ENCODE assay signal across 16 mouse cellular contexts in the genomic region with DNA sequence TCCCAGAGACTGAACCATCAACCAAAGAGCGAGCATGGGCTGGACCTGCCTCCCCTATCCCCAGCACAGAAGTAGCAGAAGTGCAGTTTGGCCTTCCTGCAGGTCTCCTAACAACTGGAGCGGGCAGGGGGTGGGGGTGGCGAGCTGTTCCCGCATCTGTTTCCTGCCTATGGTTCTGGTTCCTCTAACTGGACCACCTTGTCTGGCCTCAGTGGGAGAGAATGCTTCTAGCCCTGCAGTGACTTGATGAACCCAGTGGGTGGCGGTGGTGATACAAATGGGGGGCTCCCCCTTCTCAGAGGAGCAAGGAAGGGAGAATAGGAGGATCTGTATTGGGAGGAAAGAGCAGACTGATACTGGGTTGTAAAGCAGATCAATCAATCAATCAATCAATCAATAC.
DNase-seq lines count a peak whose midpoint lies in the region; ATAC-seq and TF ChIP-seq lines count a peak whose summit lies in the region.
"Had no signal": no experiment of that assay in that cellular context is flagged by ENCODE, and none has a peak within 500 bp of the region (broad histone marks: within the 10 kb centered on the region; RNA-seq: fewer than 3 reads in every experiment).

No protein-coding gene starts in this region.

- peak; percentile 69 for ATAC-seq in common myeloid progenitor, adult 5-6 weeks (replicated peaks; ENCODE audit: low read depth, poor library complexity, severe bottlenecking)
- ATAC-seq: forebrain, embryonic 13.5 days; intestine, embryonic 16.5 days had no signal

- intact Hi-C loops in left cerebral cortex, postnatal 4 days (cut with DNase I): no loop called here
- intact Hi-C loops in left cerebral cortex, postnatal 36 days (cut with DNase I): no loop called here

- no peaks in the 10 kb centered on the region for H3K27me3 ChIP-seq in E14TG2a.4 (ENCODE audit: insufficient read depth, low read length)
- H3K27me3 ChIP-seq: embryonic facial prominence, embryonic 15.5 days; forebrain, embryonic 13.5 days; heart, embryonic 12.5 days; limb, embryonic 15.5 days had no signal

- H3K4me1 ChIP-seq in E14TG2a.4 (replicated peaks; ENCODE audit: low read depth, low read length): no peaks in the 10 kb centered on the region; the same call in 1 of the 2 replicates
- H3K4me1 ChIP-seq: embryonic facial prominence, embryonic 15.5 days; forebrain, embryonic 13.5 days; heart, embryonic 12.5 days; limb, embryonic 15.5 days had no signal

- peak; percentile 53 for TF ChIP-seq CTCF in E14TG2a.4 (conservative IDR thresholded peaks at IDR 0.05; ENCODE audit: low read length)

- peak; percentile 1 for DNase-seq in left cerebral cortex, postnatal 4 days
- no peak for DNase-seq in left cerebral cortex, postnatal 36 days (ENCODE audit: low spot score in 2 of 2)
- DNase-seq in 416B (ENCODE audit: low read depth) (peak; percentile 26), adipocyte (ENCODE audit: low spot score) (no peak)
- DNase-seq in embryo, embryonic 10 days (ENCODE audit: low spot score): no peak
- DNase-seq in heart, adult 8-10 months (ENCODE audit: low spot score): no peak
- DNase-seq: kidney, postnatal 36 days; lung, postnatal 10 days had no signal

- no peaks in the 10 kb centered on the region for H3K9me3 ChIP-seq in E14TG2a.4 (ENCODE audit: low read length)
- H3K9me3 ChIP-seq: embryonic facial prominence, embryonic 15.5 days; forebrain, embryonic 13.5 days; heart, embryonic 12.5 days; limb, embryonic 15.5 days had no signal

- no peaks in the 10 kb centered on the region for H3K36me3 ChIP-seq in E14TG2a.4 (ENCODE audit: insufficient read depth, low read length)
- H3K36me3 ChIP-seq: embryonic facial prominence, embryonic 15.5 days; heart, embryonic 12.5 days; limb, embryonic 15.5 days had no signal

- H3K4me3 ChIP-seq in E14TG2a.4 (replicated peaks; ENCODE audit: low read length): no peak overlapping the region
- H3K4me3 ChIP-seq: embryonic facial prominence, embryonic 15.5 days; forebrain, embryonic 13.5 days; heart, embryonic 12.5 days; left cerebral cortex, adult 2 months; limb, embryonic 15.5 days had no signal

Comparison
In these comparisons a context has a peak if more than half of its experiments do, and no peak if none do; other contexts are left out.
1. DNase-seq: peak in left cerebral cortex, postnatal 4 days (single experiment) and 416B (single experiment); none in left cerebral cortex, postnatal 36 days (0 of 2), embryo, embryonic 10 days (single experiment), heart, adult 8-10 months (single experiment) and adipocyte (single experiment).